Mouse (Mus musculus) heart, embryonic 10.5 days (tissue): ENCODE measurements around the gene Sox2. TPM values are rescaled to one million over a fixed set of nuclear protein-coding genes. Genes with fewer than 3 reads are reported as not detected.

Experiments used
- DNase-seq: peaks from one replicate; pipeline ENCODE4 v3.0.0-alpha.2; 2017; ENCODE audit warnings: low spot score
- H3K27ac ChIP-seq: fragments of 300-500 bp; sonication (generic); 2 replicates; pipeline ENCODE4 v1.5.1; 2016; ENCODE audit warnings: mild to moderate bottlenecking
- H3K27me3 ChIP-seq: fragments of 300-500 bp; sonication (generic); 2 replicates; pipeline ENCODE4 v1.6.1; 2016; ENCODE audit warnings: mild to moderate bottlenecking; ENCODE audit not compliant: poor library complexity, insufficient read depth, severe bottlenecking
- H3K36me3 ChIP-seq: fragments of 300-500 bp; sonication (generic); 2 replicates; pipeline ENCODE4 v1.6.1; 2016; ENCODE audit warnings: mild to moderate bottlenecking, moderate library complexity
- H3K4me1 ChIP-seq: fragments of 300-500 bp; sonication (generic); 2 replicates; pipeline ENCODE4 v1.6.1; 2016; ENCODE audit warnings: mild to moderate bottlenecking
- H3K4me3 ChIP-seq: fragments of 300-500 bp; sonication (generic); 2 replicates; pipeline ENCODE4 v1.5.1; 2016; ENCODE audit warnings: mild to moderate bottlenecking, moderate library complexity
- H3K9me3 ChIP-seq: fragments of 300-500 bp; sonication (generic); 2 replicates; pipeline ENCODE4 v1.6.1; 2016; ENCODE audit warnings: mild to moderate bottlenecking, moderate library complexity
- WGBS: fragments of 180-500 bp; shearing (Covaris S2); methylation state at CpG from one replicate; pipeline ENCODE4 v1.1.7; 2016; 5-methylcytosine and 5-hydroxymethylcytosine counted together
- polyA plus RNA-seq: library from polyadenylated mRNA; unstranded; fragments of >200 nt; fragmentation: Nextera tagmentation; extraction: Ambion mirVana; gene quantifications from 2 replicates; pipeline ENCODE4 v1.2.1, GENCODE M21; 2016

Sox2 gene
- polyA plus RNA-seq, 1 experiment from 2014 or later = 0.77 TPM

- no peak overlapping the region for H3K27ac ChIP-seq
- WGBS = under 1% methylated on average over 31 of the region's 31 CpGs
- peak overlapping the region; percentile 50 for H3K4me3 ChIP-seq
- H3K9me3 ChIP-seq = no peaks in the 10 kb centered on the region
- no peaks in the 10 kb centered on the region for H3K36me3 ChIP-seq
- peaks cover 98% of the 10 kb centered on the region for H3K27me3 ChIP-seq
- peaks cover 20% of the 10 kb centered on the region for H3K4me1 ChIP-seq
- DNase-seq = no peak
Observed at GRCm38 (mm10) chr3:34664636-34665531, 14.7 kb downstream of the Sox2 start.

- Histone ChIP-seq H3K4me3 (no peak overlapping the region), H3K4me1 (peaks cover 20% of the 10 kb centered on the region), H3K27me3 (peaks cover 98% of the 10 kb centered on the region), H3K27ac (no peak overlapping the region), H3K9me3 (no peaks in the 10 kb centered on the region), H3K36me3 (no peaks in the 10 kb centered on the region)
- DNase-seq = no peak
- WGBS = 4% methylated on average over 10 of the region's 10 CpGs
Observed at GRCm38 (mm10) chr3:34665751-34666665, 15.8 kb downstream of the Sox2 start.

- no peak overlapping the region for H3K4me3 ChIP-seq
- H3K27ac ChIP-seq = no peak overlapping the region
- 15% methylated on average over 2 of the region's 2 CpGs for WGBS
- peaks cover 97% of the 10 kb centered on the region for H3K27me3 ChIP-seq
- H3K9me3 ChIP-seq = no peaks in the 10 kb centered on the region
- no peaks in the 10 kb centered on the region for H3K36me3 ChIP-seq
- H3K4me1 ChIP-seq = peaks cover 20% of the 10 kb centered on the region
- no peak for DNase-seq
Observed at GRCm38 (mm10) chr3:34667180-34667579, 17.0 kb downstream of the Sox2 start.

- Histone ChIP-seq H3K27ac (no peak overlapping the region), H3K27me3 (peaks cover 97% of the 10 kb centered on the region), H3K36me3 (no peaks in the 10 kb centered on the region), H3K4me1 (peaks cover 19% of the 10 kb centered on the region), H3K4me3 (no peak overlapping the region), H3K9me3 (no peaks in the 10 kb centered on the region)
- WGBS = 3% methylated on average over 18 of the region's 18 CpGs
- no peak for DNase-seq
Observed at GRCm38 (mm10) chr3:34667881-34668817, 17.9 kb downstream of the Sox2 start.

- no peak overlapping the region for H3K27ac ChIP-seq
- DNase-seq = no peak
- H3K36me3 ChIP-seq = no peaks in the 10 kb centered on the region
- H3K9me3 ChIP-seq = no peaks in the 10 kb centered on the region
- WGBS = 7% methylated on average over 15 of the region's 15 CpGs
- H3K27me3 ChIP-seq = peaks cover 84% of the 10 kb centered on the region
- no peaks in the 10 kb centered on the region for H3K4me1 ChIP-seq
- H3K4me3 ChIP-seq = no peak overlapping the region
Observed at GRCm38 (mm10) chr3:34671024-34671660, 20.9 kb downstream of the Sox2 start.

- H3K9me3 ChIP-seq = no peaks in the 10 kb centered on the region
- no peak overlapping the region for H3K4me3 ChIP-seq
- WGBS = 20% methylated on average over 7 of the region's 7 CpGs
- H3K4me1 ChIP-seq = peaks cover 3% of the 10 kb centered on the region
- H3K27me3 ChIP-seq = peaks cover 8% of the 10 kb centered on the region
- no peaks in the 10 kb centered on the region for H3K36me3 ChIP-seq
- no peak for DNase-seq
- H3K27ac ChIP-seq = no peak overlapping the region
Observed at GRCm38 (mm10) chr3:34678840-34679239, 28.6 kb downstream of the Sox2 start.

- H3K27me3 ChIP-seq = peaks cover 2% of the 10 kb centered on the region; the same call in 1 of the 2 replicates
- no peaks in the 10 kb centered on the region for H3K9me3 ChIP-seq
- no peak for DNase-seq
- H3K4me1 ChIP-seq = peaks cover 3% of the 10 kb centered on the region
- H3K27ac ChIP-seq = no peak overlapping the region
- no peak overlapping the region for H3K4me3 ChIP-seq
- no peaks in the 10 kb centered on the region for H3K36me3 ChIP-seq
- 57% methylated on average over 2 of the region's 2 CpGs for WGBS
Observed at GRCm38 (mm10) chr3:34679439-34679838, 29.2 kb downstream of the Sox2 start.

GRCm38 (mm10) chr3:34679921-34680320 is 29.7 kb downstream of the Sox2 start:
- Histone ChIP-seq H3K27ac (no peak overlapping the region), H3K9me3 (no peaks in the 10 kb centered on the region), H3K27me3 (no peaks in the 10 kb centered on the region; the same call in 1 of the 2 replicates), H3K36me3 (no peaks in the 10 kb centered on the region), H3K4me1 (peaks cover 3% of the 10 kb centered on the region), H3K4me3 (no peak overlapping the region)
- DNase-seq = no peak
- 25% methylated on average over 3 of the region's 3 CpGs for WGBS

- 0 out of 2 replicates have a peak, but pooled peaks cover 2% of the 10 kb centered on the region for H3K27me3 ChIP-seq
Observed at GRCm38 (mm10) chr3:34688072-34688471, 37.9 kb downstream of the Sox2 start.

GRCm38 (mm10) chr3:34691703-34692393 is 41.6 kb downstream of the Sox2 start:
- Histone ChIP-seq H3K4me3 (peak overlapping the region; percentile 53), H3K36me3 (no peaks in the 10 kb centered on the region), H3K9me3 (no peaks in the 10 kb centered on the region), H3K27ac (peak overlapping the region; percentile 80), H3K4me1 (peaks cover 11% of the 10 kb centered on the region), H3K27me3 (0 out of 2 replicates have a peak, but pooled peaks cover 8% of the 10 kb centered on the region)
- 8% methylated on average over 20 of the region's 20 CpGs for WGBS
- peak; percentile 79 for DNase-seq

More at GRCm38 (mm10) chr3:34688072-34688471, 37.9 kb downstream of the Sox2 start:
- Histone ChIP-seq H3K27ac (no peak overlapping the region), H3K9me3 (no peaks in the 10 kb centered on the region), H3K4me1 (peaks cover 11% of the 10 kb centered on the region), H3K36me3 (no peaks in the 10 kb centered on the region), H3K4me3 (no peak overlapping the region)
- WGBS = 81% methylated on average over 6 of the region's 6 CpGs
- DNase-seq = no peak

- H3K9me3 ChIP-seq = no peaks in the 10 kb centered on the region
- no peaks in the 10 kb centered on the region for H3K36me3 ChIP-seq
- peak overlapping the region; percentile 80 for H3K27ac ChIP-seq
- peaks cover 11% of the 10 kb centered on the region for H3K4me1 ChIP-seq
- H3K4me3 ChIP-seq = peak overlapping the region; percentile 53
- no peak for DNase-seq
- 18% methylated on average over 14 of the region's 15 CpGs for WGBS
- 0 out of 2 replicates have a peak, but pooled peaks cover 8% of the 10 kb centered on the region for H3K27me3 ChIP-seq
Observed at GRCm38 (mm10) chr3:34692394-34692745, 42.2 kb downstream of the Sox2 start.
